Mouse (Mus musculus): ENCODE measurements at regions not wholly inside any gene's neighbourhood (a gene's known extent, or its start where the extent isn't known, plus 50 kb on each side); places are given as distances from the start of the nearest gene placed in this dataset.

GRCm38 (mm10) chr11:92967288-92967687, 130.5 kb upstream of the Car10 start:
- peak in 1 of 2 experiments; percentile 11 for DNase-seq (ENCODE audit: low spot score in 2 of 2)

GRCm38 (mm10) chr11:92999603-93000002, 98.2 kb upstream of the Car10 start:
- no peak for DNase-seq (ENCODE audit: low spot score in 2 of 2)

GRCm38 (mm10) chr11:93005991-93006390, 91.8 kb upstream of the Car10 start:
- no peak for DNase-seq (ENCODE audit: low spot score in 2 of 2)

GRCm38 (mm10) chr11:93025981-93026380, 71.8 kb upstream of the Car10 start:
- no peak for DNase-seq (ENCODE audit: low spot score in 2 of 2)

- peak in 1 of 2 experiments; percentile 8 for DNase-seq (ENCODE audit: low spot score in 2 of 2)
Observed at GRCm38 (mm10) chr11:93035509-93035908, 62.3 kb upstream of the Car10 start.

GRCm38 (mm10) chr11:93037846-93038245, 60.0 kb upstream of the Car10 start:
- peak; percentile 49 to 67 for DNase-seq (ENCODE audit: low spot score in 2 of 2)

GRCm38 (mm10) chr11:93039325-93039724, 58.5 kb upstream of the Car10 start:
- no peak for DNase-seq (ENCODE audit: low spot score in 2 of 2)

GRCm38 (mm10) chr11:93040816-93041215, 57.0 kb upstream of the Car10 start:
- no peak for DNase-seq (ENCODE audit: low spot score in 2 of 2)

GRCm38 (mm10) chr11:93044998-93045397, 52.8 kb upstream of the Car10 start:
- peak in 1 of 2 experiments; percentile 14 for DNase-seq (ENCODE audit: low spot score in 2 of 2)

Data from layer of hippocampus, adult 18-20 months (tissue).